Mouse (Mus musculus) thymus, postnatal 14 days (tissue): ENCODE results near the gene Gpr107.

Experiments
- DNase-seq: peaks from one replicate; pipeline ENCODE4 v3.0.0; 2021

The Gpr107 gene

GRCm38 (mm10) chr2:31151892-31152812, at the start of gene Gpr107:
TSS of gene Gpr107 (plus strand) at chr2:31152316.
- peak; percentile 87 for DNase-seq

DNA sequence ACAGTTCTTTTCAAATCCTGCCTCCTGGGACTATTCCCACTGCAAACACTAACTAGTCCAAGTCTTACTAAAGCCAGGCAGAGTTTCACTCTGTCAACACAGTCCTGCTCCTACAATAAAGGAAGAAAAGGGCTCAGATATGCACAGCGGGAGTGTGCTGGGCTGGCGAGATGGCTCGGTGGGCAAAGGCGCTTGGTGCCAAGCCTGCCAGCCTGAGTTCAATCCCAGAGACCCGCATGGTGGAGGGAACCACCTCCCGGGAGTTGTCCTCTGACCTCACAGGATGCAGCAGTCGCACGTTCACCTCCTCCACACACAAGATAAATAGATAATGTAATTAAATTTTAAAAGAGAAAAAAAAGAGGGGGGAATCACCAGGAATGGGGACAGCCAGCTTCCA, 48.8 kb upstream of the Gpr107 start:
- DNase-seq: no peak

- no peak for DNase-seq
Observed at GRCm38 (mm10) chr2:31105279-31105678, 46.8 kb upstream of the Gpr107 start.

DNA sequence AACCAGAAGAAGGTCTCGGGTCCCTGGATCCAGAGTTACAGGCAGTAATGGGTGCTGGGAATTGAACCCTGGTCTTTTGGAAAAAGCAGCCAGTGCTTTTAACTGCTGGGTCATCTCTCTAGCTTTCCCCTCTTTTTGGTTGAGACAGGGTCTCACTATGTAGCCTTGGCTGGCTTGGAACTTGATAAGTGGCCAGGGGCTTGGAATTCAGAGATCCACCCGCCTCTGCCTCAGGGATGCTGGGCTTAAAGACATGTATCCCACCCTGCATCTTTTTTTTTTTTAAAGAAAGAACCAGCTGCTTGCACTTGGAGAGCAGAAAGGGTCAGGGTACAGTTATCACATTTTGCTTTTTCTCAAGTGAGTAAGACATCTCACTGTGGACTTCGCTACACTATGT, 46.1 kb upstream of the Gpr107 start:
- DNase-seq: no peak

DNA sequence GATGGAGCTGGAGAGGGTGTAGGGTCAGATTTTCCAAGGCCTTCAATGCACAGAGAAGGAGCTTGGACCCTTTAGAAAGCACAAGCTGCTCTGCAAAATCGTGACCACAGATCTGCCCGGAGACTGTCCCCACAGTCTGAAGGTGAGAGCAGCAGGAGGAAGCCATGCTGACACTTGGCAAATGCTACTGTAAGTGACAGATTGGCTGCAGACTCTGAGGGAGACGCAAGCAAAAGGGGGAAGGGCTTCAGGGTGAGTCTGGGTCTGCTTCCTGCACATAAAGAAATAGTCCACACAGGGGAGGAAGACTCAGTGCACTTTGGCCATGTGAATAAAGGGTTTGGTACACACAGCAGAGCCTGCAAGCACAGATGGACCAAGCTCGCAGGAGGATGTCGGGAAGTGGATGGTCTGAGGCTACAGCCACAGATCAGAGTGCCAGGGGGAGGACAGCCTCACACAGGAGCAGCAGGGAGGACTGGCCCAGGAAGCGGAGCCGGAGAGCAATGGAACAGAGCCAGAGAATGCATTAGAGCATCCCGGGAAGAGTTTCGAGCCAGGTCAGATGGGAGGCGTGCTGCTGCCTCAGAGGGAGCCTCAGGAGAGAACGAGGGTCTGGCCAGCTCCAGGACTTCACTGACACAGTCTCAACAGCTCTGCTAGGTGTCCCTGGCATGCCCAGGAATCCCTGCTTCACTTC, 45.3 kb upstream of the Gpr107 start:
- DNase-seq: no peak

DNA sequence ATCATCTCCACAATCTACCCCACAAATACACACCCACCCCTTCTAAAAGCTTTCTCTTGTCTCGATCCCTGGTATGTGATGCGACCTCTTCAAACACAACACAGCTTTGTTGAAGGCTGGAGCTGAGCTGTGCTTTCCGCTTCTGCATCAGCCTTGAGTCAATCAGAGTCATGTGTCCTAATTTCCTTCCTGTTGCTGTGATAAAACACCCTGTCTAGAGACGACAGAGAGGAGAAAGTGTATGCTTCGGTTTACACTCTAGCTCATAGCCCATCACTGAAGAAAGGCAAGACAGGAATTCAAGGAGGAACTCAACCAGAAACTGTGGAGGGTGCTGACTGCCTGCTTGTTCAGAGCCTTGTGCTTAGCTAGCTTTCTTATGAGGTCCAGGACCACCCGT, 43.9 kb upstream of the Gpr107 start:
- DNase-seq: no peak

- no peak for DNase-seq
Observed at GRCm38 (mm10) chr2:31109960-31110548, 42.1 kb upstream of the Gpr107 start.

DNA sequence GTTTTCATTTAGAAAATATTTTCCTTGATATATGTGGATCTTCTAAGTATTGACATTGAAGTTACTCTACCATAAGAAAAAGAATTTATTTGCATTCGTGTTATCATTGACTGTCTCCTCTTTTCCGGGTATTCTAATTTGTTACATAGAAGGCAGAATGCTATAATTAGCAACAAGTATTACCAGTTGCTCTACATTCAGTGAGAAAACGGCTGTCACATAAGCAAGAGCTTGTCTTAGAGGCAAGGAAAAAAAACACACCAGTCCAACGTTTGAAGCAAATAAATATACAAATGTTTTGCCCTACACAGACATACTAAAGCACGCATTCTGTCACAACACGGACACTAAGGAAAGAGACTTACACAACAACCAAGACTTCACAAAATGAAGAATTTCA, 40.4 kb upstream of the Gpr107 start:
- DNase-seq: no peak

GRCm38 (mm10) chr2:31114205-31114604, 37.9 kb upstream of the Gpr107 start:
- no peak for DNase-seq

DNA sequence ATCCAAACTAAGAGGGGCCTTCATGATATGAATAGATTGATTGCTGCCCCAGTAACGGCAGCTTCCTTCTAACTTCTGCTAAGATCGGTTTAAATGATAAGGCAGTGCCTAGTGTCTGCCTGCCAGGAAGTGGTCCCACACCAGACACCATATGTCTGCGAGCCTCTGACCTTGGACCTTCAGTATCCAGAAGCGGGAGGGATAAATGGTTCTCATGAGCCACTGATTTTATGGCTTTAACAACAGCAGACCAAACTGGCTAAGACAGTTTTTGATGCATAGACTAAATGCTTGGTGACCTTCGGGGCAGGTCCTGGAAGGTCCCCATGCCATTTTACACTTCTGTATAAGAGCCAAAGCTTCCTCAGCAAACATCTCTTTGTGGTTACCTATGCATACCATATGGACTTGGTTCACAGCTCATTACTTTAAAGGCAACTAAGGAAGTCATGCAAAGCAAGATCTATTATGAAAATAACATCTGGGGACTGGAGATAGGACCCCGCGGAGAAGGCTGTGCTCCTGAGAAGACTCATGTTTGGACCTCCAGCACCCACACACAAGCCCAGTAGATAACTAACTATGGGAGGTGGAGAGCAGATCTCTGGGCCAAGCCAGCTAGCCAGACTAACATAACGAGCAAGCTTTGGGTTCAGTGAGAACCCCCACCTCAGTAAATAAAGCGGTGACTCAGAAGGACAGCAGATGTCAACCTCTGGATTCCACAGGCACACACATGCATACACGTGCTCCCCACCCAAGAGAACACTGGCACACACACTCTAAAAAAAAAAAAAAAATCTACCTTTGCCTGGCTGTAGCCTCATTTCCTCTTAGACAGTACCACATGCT, 36.8 kb upstream of the Gpr107 start:
- DNase-seq: peak; percentile 43

GRCm38 (mm10) chr2:31115943-31116731, 36.0 kb upstream of the Gpr107 start:
- peak; percentile 84 for DNase-seq

- no peak for DNase-seq
Observed at GRCm38 (mm10) chr2:31118211-31118610, 33.9 kb upstream of the Gpr107 start.

DNA sequence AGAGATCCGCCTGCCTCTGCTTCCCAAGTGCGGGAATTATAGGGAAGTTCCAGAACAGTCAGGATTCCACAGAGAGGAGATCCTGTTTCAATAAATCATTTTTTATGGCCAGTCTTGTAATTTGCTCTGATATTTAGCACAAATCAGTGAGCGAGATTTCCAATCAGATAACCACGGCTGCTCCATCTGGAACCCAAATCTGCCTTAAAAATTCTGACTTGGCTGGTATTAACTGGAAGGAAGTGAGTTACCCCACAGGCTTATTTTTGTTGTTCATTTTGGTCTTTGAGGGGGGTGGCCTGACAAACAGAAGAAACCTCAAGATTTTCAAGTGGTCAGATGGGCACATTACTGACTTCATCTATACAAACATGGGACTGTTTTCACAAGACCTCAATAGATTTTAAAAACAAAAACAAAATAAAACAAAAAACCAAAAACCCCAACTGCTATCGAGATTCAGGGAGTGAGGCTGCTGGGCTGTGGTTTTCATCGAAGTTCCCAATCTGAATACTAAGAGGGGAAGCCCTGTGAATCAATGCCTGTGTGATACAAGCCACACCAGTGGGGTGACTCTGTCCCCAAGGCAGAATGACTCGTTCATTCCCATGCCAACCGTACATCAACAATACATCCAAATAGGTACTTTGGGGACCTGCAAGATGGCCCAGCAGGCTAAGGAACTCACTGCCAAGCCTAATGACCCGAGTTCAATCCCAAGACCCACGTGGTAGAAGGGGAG, 33.3 kb upstream of the Gpr107 start:
- no peak for DNase-seq

GRCm38 (mm10) chr2:31119795-31120194, 32.3 kb upstream of the Gpr107 start:
- DNase-seq: no peak

GRCm38 (mm10) chr2:31121131-31121693, 30.9 kb upstream of the Gpr107 start:
- DNase-seq: no peak

- DNase-seq: no peak
Observed at GRCm38 (mm10) chr2:31122806-31123205, 29.3 kb upstream of the Gpr107 start.

DNA sequence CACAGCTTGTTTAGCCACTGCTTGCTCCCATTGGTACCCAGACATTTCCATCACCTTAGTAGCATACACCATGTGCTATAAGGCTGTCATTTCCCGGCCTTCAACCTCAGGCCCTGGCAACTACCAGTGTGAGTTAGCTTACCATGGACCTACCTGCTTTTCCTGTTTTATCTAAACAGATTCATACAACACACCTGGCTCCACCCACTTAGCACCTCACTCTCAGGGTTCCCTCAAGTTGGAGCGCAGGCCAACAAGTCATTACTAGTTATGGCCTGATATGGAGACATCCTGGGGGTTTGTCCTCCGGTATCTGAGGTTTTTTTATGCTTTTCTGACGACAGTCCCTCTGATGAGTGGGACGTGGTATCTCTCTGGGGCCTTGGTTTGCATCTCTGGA, 28.6 kb upstream of the Gpr107 start:
- DNase-seq: no peak

DNA sequence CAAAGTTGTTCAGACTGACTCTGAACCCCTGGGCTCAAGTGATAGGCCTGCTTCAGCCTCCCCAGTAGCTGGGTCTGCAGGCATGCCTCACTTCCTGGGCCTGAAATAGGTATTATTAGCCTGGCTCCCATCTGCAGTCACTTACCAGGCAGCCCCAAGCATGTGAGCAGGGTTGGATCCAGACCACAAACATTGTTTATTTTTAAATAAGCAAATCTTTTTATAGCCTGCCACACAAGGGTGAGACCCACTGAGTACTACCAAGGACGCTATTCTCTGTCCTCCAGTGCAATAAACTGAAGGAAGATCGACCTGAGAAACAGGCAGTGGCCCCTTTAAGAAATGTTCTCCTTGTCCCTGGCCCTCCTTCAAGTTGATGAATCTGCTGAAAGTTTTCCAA, 27.4 kb upstream of the Gpr107 start:
- no peak for DNase-seq

DNA sequence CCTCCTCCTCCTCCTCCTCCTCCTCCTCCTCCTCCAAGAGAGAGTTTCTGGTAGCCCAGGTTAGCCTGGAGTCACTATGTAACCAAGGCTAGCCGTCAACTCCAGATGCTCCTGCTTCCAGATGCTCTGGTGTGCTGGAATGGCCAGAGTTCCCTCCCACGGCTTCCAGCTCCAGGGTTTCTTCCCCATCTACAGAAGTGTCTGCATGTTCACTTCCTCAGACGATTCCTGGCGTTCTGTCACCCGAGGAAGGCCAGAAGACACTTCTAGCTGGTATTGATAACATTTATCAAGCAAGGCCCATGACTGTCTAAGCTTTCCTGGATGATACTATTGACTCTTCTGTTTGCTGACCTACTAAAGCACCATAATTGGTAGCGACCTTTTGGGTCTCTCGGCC, 27.0 kb upstream of the Gpr107 start:
- DNase-seq: no peak

- DNase-seq: no peak
Observed at GRCm38 (mm10) chr2:31126048-31126447, 26.1 kb upstream of the Gpr107 start.

DNA sequence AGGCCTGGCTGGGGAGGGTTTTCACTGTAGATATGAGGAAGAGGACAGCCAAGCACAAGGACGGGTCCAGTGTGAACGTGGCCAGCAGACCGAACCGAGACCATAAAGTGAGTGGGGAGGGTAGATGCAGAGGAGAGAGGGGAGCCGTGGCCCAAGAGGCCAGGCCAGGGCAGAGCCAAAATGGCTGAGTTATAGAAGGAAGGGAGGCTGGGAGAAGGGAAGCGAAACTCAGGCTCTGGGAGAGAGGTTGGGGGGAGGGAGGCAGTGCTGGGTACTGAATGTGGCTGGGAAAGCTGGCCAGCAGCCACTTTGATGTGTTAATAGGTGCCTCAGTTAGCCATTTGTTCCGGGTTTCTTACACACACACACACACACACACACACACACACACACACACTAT, 24.9 kb upstream of the Gpr107 start:
- no peak for DNase-seq
